ENCODE assay signal across 24 mouse cellular contexts in the genomic region with DNA sequence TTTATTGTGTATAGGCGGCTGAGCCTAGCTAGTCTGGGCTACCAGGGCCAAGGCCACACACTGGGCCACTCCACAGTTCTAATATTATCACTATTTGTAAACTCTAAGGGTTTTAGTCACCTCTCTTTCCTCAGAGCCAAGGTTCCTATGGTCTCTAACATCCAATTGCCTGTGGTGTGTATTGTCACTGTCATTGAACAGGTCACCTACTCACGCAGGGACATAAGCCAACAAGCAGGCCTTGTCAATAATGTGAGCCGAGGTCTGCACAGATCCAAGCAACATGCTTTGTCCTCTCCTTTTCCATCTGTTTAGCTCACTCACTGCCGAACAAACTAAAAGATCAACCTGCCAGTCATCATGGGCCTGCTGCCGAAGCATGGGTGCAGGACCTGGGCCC.
DNase-seq lines count a peak whose midpoint lies in the region; ATAC-seq and TF ChIP-seq lines count a peak whose summit lies in the region.
"Had no signal": no experiment of that assay in that cellular context is flagged by ENCODE, and none has a peak within 500 bp of the region (broad histone marks: within the 10 kb centered on the region; RNA-seq: fewer than 3 reads in every experiment).

No protein-coding gene starts in this region.

- no peaks in the 10 kb centered on the region for H3K9me3 ChIP-seq in midbrain, embryonic 12.5 days
- no peaks in the 10 kb centered on the region for H3K9me3 ChIP-seq in midbrain, embryonic 11.5 days (ENCODE audit: control insufficient read depth, low read length)
- H3K9me3 ChIP-seq: forebrain, embryonic 13.5 days; forebrain, embryonic 15.5 days; G1E had no signal

- H3K36me3 ChIP-seq in liver, adult 2 months (ENCODE audit: control insufficient read depth, insufficient read depth, low read length) = no peaks in the 10 kb centered on the region
- no peaks in the 10 kb centered on the region for H3K36me3 ChIP-seq in midbrain, embryonic 12.5 days
- H3K36me3 ChIP-seq in midbrain, embryonic 11.5 days (ENCODE audit: control insufficient read depth, insufficient read depth, low read length) = no peaks in the 10 kb centered on the region
- H3K36me3 ChIP-seq: embryonic facial prominence, embryonic 10.5 days; embryonic facial prominence, embryonic 12.5 days; forebrain, embryonic 15.5 days; G1E had no signal

- intact Hi-C loops in left cerebral cortex, adult 2 months (cut with DNase I) = no loop called here

- H3K9ac ChIP-seq in liver, adult 2 months (ENCODE audit: low read depth, low read length) = no peak overlapping the region
- H3K9ac ChIP-seq in midbrain, embryonic 12.5 days (replicated peaks) = no peak overlapping the region
- no peak overlapping the region for H3K9ac ChIP-seq in midbrain, embryonic 11.5 days (ENCODE audit: low read length)
- H3K9ac ChIP-seq: embryonic facial prominence, embryonic 12.5 days; forebrain, embryonic 13.5 days; forebrain, embryonic 15.5 days; forebrain, postnatal 0 days had no signal

- TF ChIP-seq CTCF in liver, adult 2 months (IDR thresholded peaks at IDR 0.05; ENCODE audit: low read depth, low read length) = no peak
- no peak for TF ChIP-seq CTCF in left cerebral cortex, adult 2 months (IDR thresholded peaks at IDR 0.05)

- no peaks in the 10 kb centered on the region for H3K27me3 ChIP-seq in liver, adult 2 months (ENCODE audit: control insufficient read depth, insufficient read depth, low read length)
- H3K27me3 ChIP-seq in midbrain, embryonic 12.5 days = no peaks in the 10 kb centered on the region
- no peaks in the 10 kb centered on the region for H3K27me3 ChIP-seq in midbrain, embryonic 11.5 days (ENCODE audit: control insufficient read depth, insufficient read depth, low read length)
- H3K27me3 ChIP-seq: CH12.LX; embryonic facial prominence, embryonic 12.5 days; forebrain, embryonic 13.5 days; forebrain, embryonic 15.5 days; Patski had no signal

- H3K4me1 ChIP-seq in liver, adult 2 months (ENCODE audit: control insufficient read depth, insufficient read depth, low read length) = peaks cover 5% of the 10 kb centered on the region; the same call in 1 of the 2 replicates
- H3K4me1 ChIP-seq in midbrain, embryonic 12.5 days = peaks cover 8% of the 10 kb centered on the region
- peaks cover 6% of the 10 kb centered on the region for H3K4me1 ChIP-seq in midbrain, embryonic 11.5 days (ENCODE audit: control insufficient read depth, insufficient read depth, low read length)
- H3K4me1 ChIP-seq: embryonic facial prominence, embryonic 12.5 days had no signal

- WGBS in liver, adult 2 months = 31% methylated on average over 5 of the region's 5 CpGs
- 57% methylated on average over 5 of the region's 5 CpGs for WGBS in midbrain, embryonic 12.5 days
- 51% methylated on average over 5 of the region's 5 CpGs for WGBS in midbrain, embryonic 11.5 days

- TF ChIP-seq POLR2A in liver, adult 2 months (IDR thresholded peaks at IDR 0.05; ENCODE audit: extremely low read depth, insufficient read depth, low read length) = no peak

- H3K4me3 ChIP-seq in liver, adult 2 months (ENCODE audit: insufficient read depth, low read depth, low read length) = no peak overlapping the region
- H3K4me3 ChIP-seq in midbrain, embryonic 12.5 days = no peak overlapping the region
- H3K4me3 ChIP-seq in midbrain, embryonic 11.5 days (ENCODE audit: low read depth, low read length) = no peak overlapping the region
- no peak overlapping the region for H3K4me3 ChIP-seq in left cerebral cortex, adult 2 months
- H3K4me3 ChIP-seq: embryonic facial prominence, embryonic 10.5 days; embryonic facial prominence, embryonic 12.5 days; forebrain, embryonic 13.5 days; forebrain, embryonic 15.5 days had no signal

- ATAC-seq in midbrain, embryonic 12.5 days (ENCODE audit: low FRiP score, low read depth) = peak; percentile 34; the same call in 1 of the 2 replicates
- no peak for ATAC-seq in midbrain, embryonic 11.5 days (ENCODE audit: low FRiP score)
- ATAC-seq: activated CD4-positive, CD25-positive, alpha-beta regulatory T cell, adult 4 months; CD4-positive, CD25-positive, alpha-beta regulatory T cell, adult 4 months; forebrain, embryonic 13.5 days; forebrain, embryonic 15.5 days; forebrain, postnatal 0 days; Patski had no signal

- H3K27ac ChIP-seq in liver, adult 2 months (replicated peaks; ENCODE audit: insufficient read depth, low read depth, low read length) = no peak overlapping the region
- H3K27ac ChIP-seq in midbrain, embryonic 12.5 days (replicated peaks) = no peak overlapping the region
- no peak overlapping the region for H3K27ac ChIP-seq in midbrain, embryonic 11.5 days (ENCODE audit: low read depth, low read length)
- no peak overlapping the region for H3K27ac ChIP-seq in left cerebral cortex, adult 2 months
- H3K27ac ChIP-seq: embryonic facial prominence, embryonic 10.5 days; embryonic facial prominence, embryonic 12.5 days; forebrain, embryonic 13.5 days; forebrain, embryonic 15.5 days had no signal

- peak; percentile 66 for DNase-seq in liver, adult 2 months (ENCODE audit: extremely low read depth, low read depth, low spot score)
- no peak for DNase-seq in liver
- DNase-seq in midbrain, embryonic 11.5 days (ENCODE audit: low spot score, missing footprints) = no peak
- DNase-seq in left cerebral cortex, adult 2 months (ENCODE audit: extremely low spot score in 1 of 2, low spot score in 2 of 2) = no peak
- DNase-seq: adrenal gland, adult 8-10 months; adrenal gland, postnatal 14 days; adrenal gland, postnatal 36 days; B cell, adult 2 months; cerebellum, adult 11-12 months; cerebellum, adult 2 months; cerebellum, adult 9-10 months; cerebellum, postnatal 10 days; cerebellum, postnatal 25 days; forebrain, postnatal 0 days had no signal

- H3K4me2 ChIP-seq in midbrain, embryonic 12.5 days (replicated peaks) = no peak overlapping the region
- H3K4me2 ChIP-seq in midbrain, embryonic 11.5 days = no peak overlapping the region
- H3K4me2 ChIP-seq: embryonic facial prominence, embryonic 12.5 days; forebrain, embryonic 13.5 days; forebrain, embryonic 15.5 days had no signal

- no peaks in the 10 kb centered on the region for H3K79me2 ChIP-seq in liver, adult 2 months (ENCODE audit: control insufficient read depth, insufficient read depth, low read length)
